Mouse (Mus musculus) liver, adult 2 months (tissue): Measurements from ENCODE around the gene Exoc3l4.

Source experiments
- CTCF ChIP-seq: fragments of 200-500 bp; IDR thresholded peaks from 2 replicates; pipeline ENCODE4 v1.5.1; 2011; ENCODE audit warnings: low read depth, low read length, control low read depth
- POLR2A ChIP-seq: fragments of 200-500 bp; IDR thresholded peaks from 2 replicates; pipeline ENCODE4 v1.6.1; 2011; ENCODE audit warnings: low read length, control low read depth; ENCODE audit not compliant: insufficient read depth; ENCODE audit errors: extremely low read depth

DNA sequence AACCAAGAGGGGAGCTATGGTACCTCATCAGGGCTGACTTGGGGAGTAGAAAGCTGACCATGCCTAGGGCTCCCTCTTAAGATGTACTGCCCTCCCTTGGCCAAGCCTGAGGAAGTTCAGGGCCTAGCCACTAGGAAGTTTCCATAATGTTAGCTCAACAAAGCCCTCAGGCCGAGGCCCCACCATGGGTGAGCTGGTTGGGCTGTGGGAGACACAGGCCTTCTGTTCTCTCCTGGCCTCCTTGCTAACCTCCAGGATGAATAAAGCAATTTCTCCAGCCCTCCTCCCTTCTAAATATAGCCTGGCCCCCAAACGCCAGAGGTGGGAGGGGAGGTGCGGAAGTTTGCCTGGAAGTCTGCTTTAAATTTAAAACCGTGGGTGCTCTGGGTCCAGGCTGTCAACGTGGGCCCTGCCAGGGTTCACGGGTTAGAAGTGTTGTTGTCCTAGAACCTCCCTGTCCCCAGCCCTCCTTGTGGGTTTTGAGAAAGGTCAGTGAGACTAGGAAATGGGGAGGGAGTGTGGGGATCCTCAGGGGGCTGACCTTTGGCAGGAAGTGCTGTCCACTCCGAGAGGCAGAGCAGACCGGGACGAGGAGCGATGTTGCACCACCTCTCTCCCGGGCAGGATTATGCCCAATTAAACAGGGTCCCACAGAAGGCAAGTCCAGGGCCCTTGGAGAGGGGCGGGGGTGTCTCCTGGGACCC lies 4.1 kb upstream of the Exoc3l4 start:
- TF ChIP-seq POLR2A, result no peak
- TF ChIP-seq CTCF, result no peak
